Mouse (Mus musculus): ENCODE data around the gene Prlhr. TPM values are rescaled to one million over a fixed set of nuclear protein-coding genes. Genes with fewer than 3 reads are reported as not detected.

Prlhr gene
- polyA plus RNA-seq (2017; shearing (Covaris generic)), result not detected

GRCm38 (mm10) chr19:60468254-60468762, at the start of gene Prlhr:
Gene Prlhr, minus strand, starts transcription at chr19:60468304.

Other genes starting within 250 kb of the Prlhr start
- gene Fam204a, start 241.6 kb downstream of the Prlhr start, polyA plus RNA-seq (2017; shearing (Covaris generic)), result 84.0 TPM
- gene Cacul1, start 112.7 kb upstream of the Prlhr start, polyA plus RNA-seq (2017; shearing (Covaris generic)), result 38.7 TPM

All from effector memory CD4-positive, alpha-beta T cell, adult 7 months (primary cell).